Mouse (Mus musculus) erythroblast, embryonic 14.5 days (primary cell): Measurements from ENCODE around the gene Ptchd4.

ENCODE experiments used
- GATA1 ChIP-seq: IDR thresholded peaks from 2 replicates; pipeline ENCODE4 v1.6.1; 2012; ENCODE audit warnings: low read length, inconsistent platforms, mixed read lengths
- TAL1 ChIP-seq: IDR thresholded peaks from 3 replicates; pipeline ENCODE4 v1.6.1; 2012; ENCODE audit warnings: low read length, inconsistent platforms, mixed read lengths

GRCm38 (mm10) chr17:42530147-42530546 is 214.4 kb downstream of the Ptchd4 start:
- no peak for TF ChIP-seq TAL1
- TF ChIP-seq GATA1, result no peak
